Mouse (Mus musculus) hindlimb bud, embryonic 11.5 days (tissue): ENCODE data around the gene Spg7.
"Not testable (repeated sequence)": the region's sequence is repeated elsewhere in the genome, so short reads cannot be mapped to it uniquely, and the experiment has no call there.

ENCODE experiments used
- DNase-seq: peaks from one replicate; pipeline ENCODE4 v3.0.0-alpha.2; 2012; ENCODE audit warnings: low read depth, low spot score; ENCODE audit errors: extremely low spot score

Spg7 gene

GRCm38 (mm10) chr8:123097786-123098584 is 35.2 kb downstream of the Spg7 start:
- DNase-seq: no peak

GRCm38 (mm10) chr8:123100288-123100687 is 37.5 kb downstream of the Spg7 start:
- no peak for DNase-seq

GRCm38 (mm10) chr8:123101244-123101643 is 38.5 kb downstream of the Spg7 start:
- DNase-seq: no peak

GRCm38 (mm10) chr8:123101735-123102685 is 39.3 kb downstream of the Spg7 start, which contains the start of gene Rpl13:
Rpl13 (plus strand) TSS chr8:123102350.
- DNase-seq: peak; percentile 93

- not testable (repeated sequence) for DNase-seq
Measured at GRCm38 (mm10) chr8:123102855-123103254, 40.1 kb downstream of the Spg7 start.

GRCm38 (mm10) chr8:123103285-123103684 is 40.5 kb downstream of the Spg7 start:
- DNase-seq: no peak

GRCm38 (mm10) chr8:123104046-123104767 is 41.5 kb downstream of the Spg7 start:
- DNase-seq: no peak

GRCm38 (mm10) chr8:123105553-123106326 is 43.0 kb downstream of the Spg7 start:
- DNase-seq: peak; percentile 66

GRCm38 (mm10) chr8:123106531-123106930 is 43.8 kb downstream of the Spg7 start:
- no peak for DNase-seq

- DNase-seq: no peak
Measured at GRCm38 (mm10) chr8:123108010-123108409, 45.3 kb downstream of the Spg7 start.

GRCm38 (mm10) chr8:123108953-123109352 is 46.2 kb downstream of the Spg7 start:
- DNase-seq: no peak

- no peak for DNase-seq
Measured at GRCm38 (mm10) chr8:123110649-123111048, 47.9 kb downstream of the Spg7 start.

- DNase-seq: no peak
Measured at GRCm38 (mm10) chr8:123112892-123113291, 50.1 kb downstream of the Spg7 start.

GRCm38 (mm10) chr8:123113908-123114469 is 51.2 kb downstream of the Spg7 start:
- no peak for DNase-seq

- DNase-seq: no peak
Measured at GRCm38 (mm10) chr8:123114644-123115043, 51.9 kb downstream of the Spg7 start.

- no peak for DNase-seq
Measured at GRCm38 (mm10) chr8:123117127-123117731, 54.5 kb downstream of the Spg7 start, which contains the start of gene Cpne7. Cpne7 (plus strand) TSS chr8:123117374.

- no peak for DNase-seq
Measured at GRCm38 (mm10) chr8:123117744-123118143, 55.0 kb downstream of the Spg7 start.

- no peak for DNase-seq
Measured at GRCm38 (mm10) chr8:123122059-123122458, 59.3 kb downstream of the Spg7 start.

GRCm38 (mm10) chr8:123122670-123123069 is 59.9 kb downstream of the Spg7 start:
- DNase-seq: no peak
